Mouse (Mus musculus): ENCODE data around the gene Tmc3.

The Tmc3 gene

DNA sequence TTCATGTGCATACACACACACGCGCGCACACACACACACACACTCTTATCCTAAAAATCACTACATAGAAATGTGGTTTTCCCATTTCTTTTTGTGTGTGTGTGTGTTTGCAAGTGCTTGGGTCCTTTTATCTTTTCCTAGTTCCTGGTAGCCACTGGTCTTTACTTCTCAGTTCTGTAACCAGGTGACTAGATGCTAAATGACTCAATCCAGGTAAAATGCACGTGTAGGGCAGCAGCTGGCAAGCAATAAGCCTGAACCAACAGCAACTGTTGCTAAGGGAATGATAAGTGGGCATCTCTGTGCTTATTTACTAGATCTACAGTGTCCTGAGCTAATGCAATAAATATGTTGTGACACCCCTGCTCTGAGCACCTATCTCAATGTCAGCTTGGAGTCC lies 42.6 kb downstream of the Tmc3 start:
- CTCF ChIA-PET, result no interaction called here
- POLR2A ChIA-PET, result interaction anchor here in 1 of 4 experiments (0.6 kb wide), 1 partner anchor 14 kb away, joined by 3 read pairs; no protein-coding TSS in a partner anchor

DNA sequence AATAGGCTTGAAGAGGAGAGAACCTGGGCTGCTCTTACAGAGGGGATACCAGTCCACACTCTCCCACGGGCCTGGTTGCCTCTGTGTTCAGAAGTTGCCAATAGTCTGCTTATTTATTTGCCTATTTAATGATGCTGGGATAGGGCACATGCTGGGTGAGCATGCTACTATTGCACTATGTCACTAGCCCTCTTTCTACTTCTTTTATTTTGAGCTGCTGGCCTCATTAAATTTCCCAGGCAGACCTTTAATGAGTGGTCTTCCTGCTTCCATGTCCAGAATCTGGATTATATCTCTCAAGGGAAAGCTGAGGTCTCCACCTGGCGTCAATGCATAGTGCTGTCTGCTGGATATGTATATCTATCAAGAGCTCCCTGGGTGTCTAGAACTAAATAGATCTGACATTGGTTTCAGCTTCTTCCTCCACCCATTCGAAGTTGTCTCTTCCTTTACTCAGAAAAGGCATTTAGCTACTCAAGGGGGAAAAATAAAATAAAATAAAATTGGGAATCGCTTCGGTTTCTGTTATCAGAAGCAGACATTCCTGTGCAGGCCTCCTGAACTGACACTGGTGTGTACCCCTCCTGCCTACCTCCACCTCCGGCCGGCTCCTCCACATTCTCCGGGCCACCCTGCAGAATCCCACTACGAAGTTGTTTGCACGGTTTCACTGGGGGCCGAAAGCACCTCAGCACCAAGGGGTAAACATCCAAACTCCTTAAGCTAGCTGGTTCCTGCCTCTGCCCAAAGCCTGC lies 46.5 kb downstream of the Tmc3 start:
- ChIA-PET POLR2A (interaction anchor here in 3 of 4 experiments (0.5 to 4.1 kb wide), 35 partner anchors 8 to 883 kb away, joined by 3 to 37 read pairs (median 5); partner anchors contain the start of genes Mesd (in 3 of the 3), Tlnrd1 (in 2 of the 3) and Tmc3 (in 1 of the 3)), CTCF (interaction anchor here (0.7 to 1.8 kb wide), 11 partner anchors 8 to 455 kb away, joined by 3 to 7 read pairs (median 4); partner anchors contain the start of gene Cemip (in 1 of the 4))

DNA sequence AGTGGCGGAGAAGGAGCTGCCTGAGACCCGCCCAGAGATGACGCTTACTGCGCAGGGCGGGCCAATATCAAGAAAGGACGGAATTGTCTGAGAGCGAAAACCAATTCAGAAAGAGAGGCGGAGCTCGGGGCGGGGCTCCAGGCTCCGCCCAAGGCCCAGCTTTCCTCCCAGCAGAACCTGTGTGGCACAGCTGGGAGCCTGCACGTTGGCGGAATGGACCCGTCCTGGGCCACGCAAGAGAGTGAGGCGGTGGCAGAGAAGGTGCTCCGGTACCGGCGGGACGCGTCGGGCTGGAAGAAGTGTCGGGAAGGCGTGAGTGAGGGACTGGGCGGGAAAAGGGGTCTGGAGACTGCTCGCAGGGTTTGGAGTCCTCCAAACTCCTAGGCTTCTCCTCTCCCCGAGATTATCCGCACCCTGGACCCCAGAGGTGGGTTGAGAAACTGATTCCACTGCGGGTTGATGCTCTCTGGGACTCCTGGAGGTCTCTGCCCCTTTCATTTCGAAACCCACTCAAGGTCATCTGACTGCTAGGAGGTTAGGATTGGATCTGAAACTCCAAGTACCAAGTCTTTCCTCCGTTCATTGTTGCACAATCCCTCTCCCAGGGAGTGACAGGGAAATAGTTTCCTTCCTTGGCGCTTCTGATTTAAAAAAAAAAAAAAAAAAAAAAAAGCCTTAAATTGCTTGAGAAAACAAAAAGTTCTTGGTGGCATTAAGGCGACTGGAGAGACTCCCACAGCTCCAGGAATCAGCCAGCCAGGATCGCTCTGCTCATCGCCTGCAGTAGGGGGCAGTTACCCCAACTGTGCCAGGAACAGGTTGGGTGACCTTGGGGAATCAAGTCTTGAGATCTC lies 47.3 kb downstream of the Tmc3 start, which contains the start of gene Stard5:
TSS of gene Stard5 (plus strand) at position 132 of the 854 bp plus-strand sequence.
- CTCF ChIA-PET, result interaction anchor here (0.6 to 1.8 kb wide), 12 partner anchors 7 to 454 kb away, joined by 3 to 7 read pairs (median 4); partner anchors contain the start of gene Cemip (in 1 of the 4)

DNA sequence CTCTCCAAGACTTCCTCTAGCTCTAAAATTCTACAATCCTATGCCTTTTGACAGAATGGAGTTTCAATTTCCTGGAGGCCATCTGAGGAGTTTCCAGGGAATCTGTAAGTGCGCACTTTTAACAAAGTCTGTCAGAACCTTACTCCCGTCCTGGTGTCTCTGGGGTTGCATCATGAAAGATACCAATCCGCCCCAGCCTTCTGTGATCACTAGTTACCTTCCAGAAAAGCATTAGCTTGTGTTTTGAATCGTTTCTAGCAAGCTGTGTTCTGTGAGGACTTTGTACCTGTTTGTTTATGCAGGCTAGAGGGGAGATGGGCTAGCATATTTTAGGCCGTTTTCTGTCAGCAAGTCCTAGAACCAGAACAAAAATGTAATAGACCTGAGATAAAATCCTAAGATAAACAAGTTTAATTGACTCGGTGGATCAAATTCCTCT lies 48.0 kb downstream of the Tmc3 start:
- POLR2A ChIA-PET, result interaction anchor here in 3 of 4 experiments (0.6 to 4.1 kb wide), 13 partner anchors 9 to 252 kb away, joined by 3 to 37 read pairs (median 5); partner anchors contain the start of genes Mesd (in 2 of the 3) and Tlnrd1 (in 1 of the 3)
- CTCF ChIA-PET, result interaction anchor here in 2 of 4 experiments (1.5 to 1.8 kb wide), 2 partner anchors 43 to 65 kb away, joined by 4 to 6 read pairs; no protein-coding TSS in a partner anchor

More for the DNA sequence above, 47.3 kb downstream of the Tmc3 start, which contains the start of gene Stard5:
- POLR2A ChIA-PET, result interaction anchor here in 3 of 4 experiments (0.6 to 4.1 kb wide), 39 partner anchors 8 to 712 kb away, joined by 3 to 37 read pairs (median 4); partner anchors contain the start of genes Mesd (in 3 of the 3), Tlnrd1 (in 2 of the 3) and Tmc3 (in 1 of the 3)

DNA sequence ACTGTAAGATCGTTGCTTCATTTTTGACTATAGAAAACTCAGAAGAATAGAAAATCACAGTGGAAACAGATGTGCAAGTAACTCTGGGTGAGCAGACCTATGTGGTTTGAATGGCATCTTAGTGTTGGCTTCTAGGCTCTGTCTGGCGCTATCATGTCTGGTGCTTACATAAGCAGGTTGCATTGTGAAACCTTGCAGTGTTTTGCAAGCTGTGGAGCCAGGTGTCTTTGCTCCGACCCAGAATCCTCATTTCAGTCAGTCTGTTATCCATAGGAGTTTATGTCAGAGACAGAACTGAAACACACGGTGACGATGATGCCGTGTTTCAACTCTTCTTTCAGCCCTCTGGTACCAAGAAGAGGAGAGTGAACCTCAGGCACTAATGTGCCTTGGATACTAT lies 49.1 kb downstream of the Tmc3 start:
- ChIA-PET CTCF (no interaction called here), POLR2A (interaction anchor here in 2 of 4 experiments (2.9 to 4.1 kb wide), 2 partner anchors 8 to 17 kb away, joined by 10 to 37 read pairs; no protein-coding TSS in a partner anchor)

DNA sequence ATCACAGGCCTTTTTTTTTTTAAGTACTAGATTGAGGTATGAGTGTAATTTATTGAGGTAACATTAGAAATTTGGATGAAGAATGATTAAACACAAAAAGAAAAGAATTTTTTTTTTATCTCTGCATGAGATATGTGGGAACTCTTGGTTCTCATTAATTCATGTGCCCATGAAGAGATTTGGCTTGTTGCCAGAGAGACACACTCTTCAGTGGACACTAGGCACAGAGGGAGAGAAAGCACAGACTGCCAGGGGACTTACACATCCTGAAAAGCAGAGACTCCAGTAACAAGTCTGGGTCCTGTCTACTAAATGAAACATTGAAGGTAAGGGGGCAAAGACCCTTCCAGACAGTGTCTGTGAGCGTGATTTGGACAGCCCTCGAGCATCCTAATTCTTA lies 51.0 kb downstream of the Tmc3 start:
- ChIA-PET POLR2A (interaction anchor here in 1 of 4 experiments (1.0 to 1.6 kb wide), 2 partner anchors 14 to 36 kb away, joined by 3 to 4 read pairs; no protein-coding TSS in a partner anchor), CTCF (no interaction called here)

DNA sequence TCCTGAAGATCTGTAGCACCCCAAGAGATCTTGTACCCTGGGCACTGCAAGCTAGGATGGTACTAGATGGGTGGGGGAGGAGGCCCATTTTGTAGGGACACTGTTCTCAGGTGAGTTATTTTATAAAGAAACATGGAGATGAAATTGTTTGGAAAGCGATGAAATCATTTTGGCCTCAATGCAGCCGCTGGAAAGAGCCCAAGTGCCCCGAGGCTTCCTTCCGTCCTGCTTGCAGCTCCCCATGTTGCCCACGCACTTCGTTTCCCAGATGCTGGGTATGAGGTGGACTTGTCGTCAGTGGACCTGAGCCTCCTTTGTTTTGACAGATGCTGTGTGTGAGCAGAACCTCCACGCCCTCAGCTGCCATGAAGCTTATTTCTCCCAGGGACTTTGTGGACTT lies 51.7 kb downstream of the Tmc3 start:
- CTCF ChIA-PET, result interaction anchor here in 1 of 4 experiments (1.0 kb wide), 1 partner anchor 39 kb away, joined by 3 read pairs; no protein-coding TSS in a partner anchor
- POLR2A ChIA-PET, result interaction anchor here in 2 of 4 experiments (0.6 to 1.6 kb wide), 3 partner anchors 14 to 580 kb away, joined by 3 to 5 read pairs (median 4); no protein-coding TSS in a partner anchor

DNA sequence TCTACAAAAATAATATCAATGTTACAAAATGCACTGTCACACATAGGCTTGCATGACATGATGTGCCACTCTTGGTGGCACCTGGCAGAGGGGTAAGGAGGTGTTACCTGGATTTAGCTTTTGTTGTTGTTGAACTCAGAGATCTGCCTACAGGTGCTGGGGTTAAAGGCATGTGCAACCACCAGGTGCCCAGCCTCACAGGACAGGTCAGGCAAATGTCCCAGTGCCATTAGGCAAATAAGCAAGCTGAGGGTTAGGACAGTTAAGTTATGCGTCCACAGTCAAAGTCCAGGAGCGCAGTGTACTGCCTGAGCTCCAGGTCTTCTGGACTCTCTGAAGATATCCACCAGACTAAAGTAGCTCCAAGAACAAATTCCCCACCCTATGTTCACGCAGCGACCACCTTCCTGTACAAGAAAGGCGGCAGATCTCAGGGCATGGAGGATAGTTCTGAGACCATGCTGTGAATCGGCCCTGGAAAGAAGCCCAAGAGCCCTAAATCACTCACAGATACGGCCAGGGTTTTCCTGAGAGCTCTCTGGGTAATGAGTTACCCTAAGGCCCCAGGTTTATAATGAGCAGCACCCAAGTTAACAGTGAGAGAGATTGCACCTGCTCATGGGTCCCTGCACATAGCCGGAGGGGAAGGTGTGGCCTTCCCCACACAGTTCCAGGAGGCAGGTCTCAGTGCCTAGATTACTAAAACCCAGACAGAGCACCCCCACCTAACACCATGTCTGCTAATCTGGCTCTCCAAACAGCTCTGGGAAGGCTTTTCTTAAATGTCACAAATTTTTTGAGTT lies 53.3 kb downstream of the Tmc3 start:
- POLR2A ChIA-PET, result interaction anchor here in 3 of 4 experiments (0.6 to 0.9 kb wide), 4 partner anchors 211 to 542 kb away, joined by 3 to 5 read pairs (median 3); partner anchors contain the start of genes Mesd (in 1 of the 3) and Tlnrd1 (in 1 of the 3)
- CTCF ChIA-PET, result no interaction called here

DNA sequence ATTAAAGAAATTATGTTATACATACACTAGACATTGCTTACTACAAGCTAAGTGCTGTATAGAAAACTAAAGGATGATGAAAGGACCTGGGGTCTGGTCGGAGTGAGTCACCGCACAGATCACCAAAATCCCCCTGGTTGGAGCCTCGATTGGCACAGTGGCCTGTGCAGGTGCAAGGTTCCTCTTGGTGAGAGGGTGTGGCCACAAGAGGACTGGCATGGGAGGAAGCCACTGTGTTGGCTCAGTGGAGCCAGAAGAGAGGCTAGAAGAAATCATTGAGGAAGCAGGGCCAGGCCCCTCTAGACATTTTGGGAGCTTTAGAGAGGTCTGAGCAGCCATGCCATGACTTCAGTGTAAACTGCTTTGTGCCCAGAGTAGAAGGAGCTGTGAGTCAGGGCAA lies 54.4 kb downstream of the Tmc3 start:
- CTCF ChIA-PET, result interaction anchor here in 1 of 4 experiments (1.3 kb wide), 1 partner anchor 8 kb away, joined by 3 read pairs; no protein-coding TSS in a partner anchor
- POLR2A ChIA-PET, result interaction anchor here in 3 of 4 experiments (0.8 to 0.9 kb wide), 3 partner anchors 7 to 246 kb away, joined by 3 read pairs; partner anchors contain the start of genes Mesd (in 2 of the 3), Tlnrd1 (in 2 of the 3) and Stard5 (in 1 of the 3)

DNA sequence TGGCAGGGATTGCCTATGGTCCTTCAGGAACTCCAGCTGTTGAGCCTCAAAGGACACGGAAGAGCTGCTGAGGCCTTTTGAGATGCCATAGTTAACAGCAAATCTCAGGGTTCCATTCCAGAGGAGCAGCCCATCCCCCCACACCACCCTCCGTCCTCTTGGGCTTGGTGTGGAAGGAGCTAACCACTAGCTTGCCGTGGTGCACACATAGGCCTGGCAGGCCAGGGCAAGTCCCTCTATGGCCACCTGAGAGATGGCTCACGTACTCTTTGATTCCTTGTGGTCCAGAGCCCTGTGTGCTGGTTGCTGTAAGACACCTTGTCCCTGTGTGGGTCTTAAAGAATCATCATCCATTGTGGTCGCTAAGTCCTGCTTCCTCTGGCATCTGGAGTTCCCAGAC lies 55.9 kb downstream of the Tmc3 start:
- POLR2A ChIA-PET, result interaction anchor here in 2 of 4 experiments (0.8 to 5.7 kb wide), 6 partner anchors 8 to 19 kb away, joined by 3 to 37 read pairs (median 4); partner anchors contain the start of gene Stard5 (in 2 of the 2)
- CTCF ChIA-PET, result interaction anchor here in 1 of 4 experiments (1.0 kb wide), 1 partner anchor 47 kb away, joined by 3 read pairs; no protein-coding TSS in a partner anchor

DNA sequence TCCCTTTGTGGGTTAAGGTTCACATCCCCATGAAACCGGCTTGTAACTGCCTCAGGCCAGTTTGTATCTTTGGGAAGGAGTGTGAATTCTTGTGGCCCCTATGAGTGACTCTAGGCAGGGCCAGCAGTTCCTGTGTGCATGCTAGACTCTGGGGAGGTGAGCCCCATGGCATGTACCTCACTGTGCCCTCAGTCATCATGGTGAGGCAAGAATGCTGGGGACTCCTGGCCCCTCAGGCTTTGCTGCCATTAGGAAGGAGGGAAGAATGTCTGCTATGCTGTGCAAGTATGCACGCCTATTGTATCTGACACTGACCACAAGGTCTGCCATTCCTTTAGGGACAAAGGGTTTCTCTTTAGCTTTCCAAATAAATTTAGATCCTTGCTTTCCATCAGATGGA lies 56.4 kb downstream of the Tmc3 start:
- ChIA-PET CTCF (interaction anchor here in 3 of 4 experiments (0.7 to 1.4 kb wide), 3 partner anchors 47 to 366 kb away, joined by 3 read pairs; no protein-coding TSS in a partner anchor), POLR2A (interaction anchor here (0.6 to 5.7 kb wide), 9 partner anchors 9 to 1429 kb away, joined by 3 to 37 read pairs (median 4); partner anchors contain the start of gene Stard5 (in 3 of the 4))

DNA sequence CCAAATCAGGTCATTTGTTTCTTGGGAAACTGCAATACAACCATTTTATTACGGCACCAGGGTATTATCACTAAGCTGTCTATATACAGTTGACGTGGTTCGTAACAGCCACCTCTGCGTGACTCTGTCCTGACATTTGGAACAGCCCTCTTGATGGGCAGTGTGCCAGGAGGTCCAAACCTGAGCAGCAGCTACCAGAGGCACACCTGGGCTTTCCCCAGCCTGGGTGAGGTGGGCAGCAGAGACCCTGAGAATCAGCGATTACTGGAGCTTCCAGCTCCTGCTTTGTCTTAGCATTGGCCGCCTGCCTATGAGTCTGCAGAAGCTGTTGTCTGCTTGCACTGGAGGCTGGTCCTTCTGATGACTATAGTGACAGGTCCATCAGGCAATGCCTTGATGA lies 58.9 kb downstream of the Tmc3 start:
- ChIA-PET CTCF (interaction anchor here in 1 of 4 experiments (1.0 kb wide), 1 partner anchor 76 kb away, joined by 4 read pairs; no protein-coding TSS in a partner anchor), POLR2A (interaction anchor here in 3 of 4 experiments (0.6 to 5.7 kb wide), 4 partner anchors 11 to 783 kb away, joined by 3 to 37 read pairs (median 6); partner anchors contain the start of gene Stard5 (in 2 of the 3))

DNA sequence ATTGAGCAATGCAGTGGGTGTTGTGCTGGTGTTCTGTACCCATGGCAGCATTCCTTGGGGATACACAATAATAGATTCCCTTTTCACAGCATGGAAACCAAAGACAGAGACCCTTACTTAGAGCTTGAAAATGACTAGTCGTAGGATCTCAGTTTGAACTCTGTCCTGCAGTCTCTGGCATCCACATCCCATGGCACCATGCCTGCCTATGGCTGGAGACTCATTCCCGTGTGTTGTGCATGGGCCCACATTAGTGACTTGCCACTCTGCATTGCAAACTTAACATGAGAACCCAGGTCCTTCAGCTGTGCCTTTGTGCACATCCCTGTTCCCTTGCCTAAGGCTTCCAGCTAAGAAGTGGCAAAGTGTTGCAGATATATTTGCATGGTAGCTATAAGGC lies 60.0 kb downstream of the Tmc3 start:
- POLR2A ChIA-PET, result interaction anchor here in 3 of 4 experiments (0.6 to 5.7 kb wide), 4 partner anchors 11 to 490 kb away, joined by 3 to 37 read pairs (median 5); partner anchors contain the start of gene Stard5 (in 1 of the 3)

DNA sequence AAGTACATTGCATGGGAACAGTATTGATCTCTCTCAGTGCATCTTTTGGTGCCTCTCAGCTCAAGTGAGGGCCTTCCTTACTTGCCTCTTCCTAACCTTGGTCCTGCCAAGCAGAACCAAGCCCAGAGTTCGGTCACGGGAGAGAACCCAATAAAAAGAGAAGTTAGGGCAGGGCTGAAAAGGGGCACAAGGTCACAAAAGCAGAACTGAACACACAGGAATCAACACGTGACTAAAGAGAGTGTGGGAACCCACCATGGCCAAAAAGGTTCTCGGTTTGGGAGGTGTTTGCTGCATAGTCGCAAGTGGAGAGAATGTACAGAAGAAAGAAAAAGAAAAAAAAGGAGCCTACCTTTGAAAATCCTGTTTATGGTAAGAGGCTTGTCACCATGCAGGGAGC lies 60.7 kb downstream of the Tmc3 start:
- ChIA-PET POLR2A (interaction anchor here in 2 of 4 experiments (0.6 to 1.3 kb wide), 2 partner anchors 10 to 489 kb away, joined by 4 to 6 read pairs; no protein-coding TSS in a partner anchor), CTCF (no interaction called here)

More for the DNA sequence above, 60.0 kb downstream of the Tmc3 start:
- CTCF ChIA-PET, result interaction anchor here in 1 of 4 experiments (0.6 kb wide), 1 partner anchor 28 kb away, joined by 4 read pairs; no protein-coding TSS in a partner anchor

DNA sequence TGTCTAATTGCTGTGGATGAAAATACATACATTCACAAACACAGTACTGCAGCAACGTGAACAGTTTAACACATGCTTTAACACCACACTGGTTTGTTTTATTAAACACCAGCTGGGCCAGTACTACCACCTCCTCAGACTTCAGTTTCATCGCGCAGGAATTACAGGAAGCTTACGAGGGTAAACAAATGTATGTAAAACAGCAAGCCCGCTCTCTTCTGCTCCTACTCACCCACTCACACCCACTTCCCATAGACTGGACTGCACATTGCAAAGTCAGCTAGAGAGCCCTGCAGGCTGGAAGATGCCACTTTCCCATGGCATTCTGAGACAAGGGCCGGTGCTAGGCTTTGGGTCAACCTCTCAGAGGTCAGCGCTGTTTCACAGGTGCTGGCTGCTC lies 64.1 kb downstream of the Tmc3 start:
- ChIA-PET CTCF (no interaction called here), POLR2A (interaction anchor here in 1 of 4 experiments (1.2 kb wide), 1 partner anchor 17 kb away, joined by 5 read pairs; the partner anchor contains the start of gene Stard5)

DNA sequence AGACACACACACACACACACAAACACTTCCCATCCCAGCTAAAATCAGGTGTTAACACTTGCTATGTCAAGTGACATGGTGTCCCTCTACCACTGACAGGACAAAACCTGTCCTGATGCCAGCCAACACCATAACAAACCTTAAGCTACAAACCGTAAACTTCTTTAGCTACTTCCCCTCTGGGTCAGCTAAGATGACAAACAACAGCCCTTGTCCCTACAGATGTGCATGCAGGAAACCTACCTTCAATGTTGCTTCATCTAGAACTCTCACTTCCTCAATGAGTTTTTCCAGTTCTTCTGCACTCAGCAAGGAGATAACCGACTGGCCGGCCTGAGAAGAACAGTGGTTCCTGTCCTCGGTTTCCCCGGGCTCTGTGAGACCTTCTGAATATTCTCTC lies 65.9 kb downstream of the Tmc3 start:
- POLR2A ChIA-PET, result interaction anchor here in 2 of 4 experiments (1.0 to 2.3 kb wide), 6 partner anchors 8 to 19 kb away, joined by 3 to 10 read pairs (median 4); partner anchors contain the start of gene Stard5 (in 2 of the 2)
- CTCF ChIA-PET, result interaction anchor here in 1 of 4 experiments (0.6 kb wide), 1 partner anchor 25 kb away, joined by 6 read pairs; no protein-coding TSS in a partner anchor
